Mouse (Mus musculus) natural killer cell, adult 2 months (primary cell): ENCODE data around the gene Thumpd2.

Experiments used
- DNase-seq, 2 experiments: peaks; one replicate each; pipeline ENCODE4 v3.0.0; 2022; ENCODE audit warnings: low spot score in 2 of 2

Thumpd2 gene

DNA sequence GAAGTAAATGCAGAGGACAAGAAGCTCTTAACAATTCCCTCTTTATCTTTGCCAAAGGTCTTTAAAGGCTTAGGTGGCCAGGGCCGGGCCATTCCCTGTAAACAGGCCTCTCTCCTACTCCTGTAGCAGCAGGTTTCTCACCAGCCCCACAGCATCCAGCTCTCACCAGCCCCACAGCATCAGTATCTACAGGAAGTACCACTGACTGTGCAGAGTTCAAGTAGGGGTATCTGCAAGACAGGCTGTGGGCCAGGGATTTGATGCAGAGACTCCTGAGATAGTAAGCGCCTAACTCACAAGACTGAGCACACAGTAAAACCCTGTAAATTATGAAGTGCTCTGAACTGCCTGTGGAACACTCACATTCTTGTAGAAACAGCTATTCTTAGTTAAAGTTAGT lies 31.9 kb downstream of the Thumpd2 start:
- DNase-seq = no peak

DNA sequence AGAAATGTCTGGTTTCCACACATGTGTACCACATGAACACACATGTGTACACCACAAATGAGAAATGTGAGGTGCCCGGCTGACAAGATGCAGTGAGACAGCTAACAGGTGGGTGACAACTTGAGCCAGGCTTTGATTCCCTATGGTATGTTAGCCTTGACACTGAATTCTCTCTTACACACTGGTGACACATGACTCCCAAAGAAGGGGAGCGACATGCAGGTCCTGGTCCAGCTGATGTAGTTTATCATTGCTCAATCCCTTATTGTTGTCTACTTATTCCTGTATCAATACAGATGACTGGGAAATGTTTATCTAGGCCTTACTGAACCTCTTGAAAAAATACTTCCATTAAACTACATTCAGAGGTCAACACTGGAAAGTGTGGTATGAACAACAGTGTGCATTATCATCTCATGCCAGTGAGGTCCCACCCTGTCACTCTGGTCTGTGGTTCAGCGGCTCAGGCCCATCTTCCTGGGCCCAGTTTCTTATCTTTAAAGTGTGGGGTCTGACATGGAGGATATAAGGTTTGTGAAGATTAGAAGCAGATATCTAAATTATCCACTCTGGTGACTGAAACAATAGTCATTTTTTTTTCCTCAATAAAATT lies 32.9 kb downstream of the Thumpd2 start:
- DNase-seq = no peak

DNA sequence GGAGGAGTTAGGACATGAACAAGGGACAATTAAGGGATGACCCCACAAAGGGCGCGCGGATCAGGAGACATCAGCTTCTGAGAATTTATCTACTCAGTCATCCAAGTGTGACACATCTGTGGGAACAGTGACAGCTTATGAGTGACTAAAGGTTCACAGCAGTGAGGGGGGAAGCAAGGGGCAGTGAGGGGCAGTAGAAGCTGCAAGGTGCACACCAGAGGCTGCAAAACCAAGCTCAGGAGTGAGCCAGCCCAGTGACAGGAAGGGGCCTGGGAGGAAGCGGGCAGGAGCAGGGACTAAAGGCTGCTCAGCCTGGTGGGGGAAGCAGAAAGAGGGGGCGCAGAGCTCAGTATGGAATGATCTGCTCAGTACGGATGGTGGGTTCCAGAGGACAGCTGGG lies 37.6 kb downstream of the Thumpd2 start:
- DNase-seq = no peak

DNA sequence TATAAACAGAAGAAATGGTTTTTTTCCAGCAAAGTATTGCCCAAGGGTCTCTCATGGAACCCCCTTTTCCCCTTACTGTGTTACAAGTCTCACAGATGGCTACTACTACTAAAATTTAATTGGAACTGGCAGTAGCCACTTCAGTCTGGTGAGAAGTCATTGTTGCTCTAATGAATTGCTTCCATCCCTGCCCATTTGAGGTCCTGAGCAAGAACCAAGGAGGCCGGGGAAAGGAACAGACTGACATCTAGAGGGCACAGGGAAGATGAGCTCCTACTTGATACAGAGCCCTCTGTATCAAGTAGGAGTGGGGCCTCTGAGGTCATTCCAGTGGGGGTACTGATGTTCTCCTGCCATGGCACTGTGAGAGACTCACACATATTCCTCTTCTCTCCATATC lies 47.8 kb downstream of the Thumpd2 start:
- DNase-seq = no peak

DNA sequence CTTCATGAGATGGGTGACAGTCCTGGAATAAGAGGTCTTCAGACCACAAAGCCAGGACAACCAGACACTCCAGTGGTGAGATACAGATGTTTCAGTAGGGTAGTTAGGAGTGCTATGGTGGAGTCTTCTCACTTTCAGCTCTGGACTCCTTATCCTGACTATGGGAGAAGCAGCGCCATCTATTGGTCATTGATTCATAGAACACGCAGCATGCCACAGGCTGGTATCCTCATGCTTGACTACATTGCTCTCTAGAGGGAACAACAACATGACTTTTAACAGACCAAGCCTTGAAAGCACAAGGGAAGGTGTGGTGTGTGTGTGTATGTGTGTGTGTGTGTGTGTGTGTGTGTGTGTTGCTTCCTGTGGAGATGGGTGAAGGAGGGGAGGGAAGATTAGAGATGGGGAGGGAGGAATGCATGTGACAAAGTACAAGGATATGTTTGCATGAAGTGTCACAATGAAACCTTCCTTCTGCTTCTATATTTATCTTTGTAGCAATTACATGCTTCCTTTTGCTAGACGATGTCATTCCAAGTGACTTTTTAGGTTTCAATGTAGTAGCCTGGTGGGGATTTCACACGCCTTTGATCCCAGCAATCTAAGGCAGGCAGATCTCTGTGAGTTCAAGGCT lies 49.0 kb downstream of the Thumpd2 start:
- peak in 1 of 2 experiments; percentile 3 for DNase-seq

DNA sequence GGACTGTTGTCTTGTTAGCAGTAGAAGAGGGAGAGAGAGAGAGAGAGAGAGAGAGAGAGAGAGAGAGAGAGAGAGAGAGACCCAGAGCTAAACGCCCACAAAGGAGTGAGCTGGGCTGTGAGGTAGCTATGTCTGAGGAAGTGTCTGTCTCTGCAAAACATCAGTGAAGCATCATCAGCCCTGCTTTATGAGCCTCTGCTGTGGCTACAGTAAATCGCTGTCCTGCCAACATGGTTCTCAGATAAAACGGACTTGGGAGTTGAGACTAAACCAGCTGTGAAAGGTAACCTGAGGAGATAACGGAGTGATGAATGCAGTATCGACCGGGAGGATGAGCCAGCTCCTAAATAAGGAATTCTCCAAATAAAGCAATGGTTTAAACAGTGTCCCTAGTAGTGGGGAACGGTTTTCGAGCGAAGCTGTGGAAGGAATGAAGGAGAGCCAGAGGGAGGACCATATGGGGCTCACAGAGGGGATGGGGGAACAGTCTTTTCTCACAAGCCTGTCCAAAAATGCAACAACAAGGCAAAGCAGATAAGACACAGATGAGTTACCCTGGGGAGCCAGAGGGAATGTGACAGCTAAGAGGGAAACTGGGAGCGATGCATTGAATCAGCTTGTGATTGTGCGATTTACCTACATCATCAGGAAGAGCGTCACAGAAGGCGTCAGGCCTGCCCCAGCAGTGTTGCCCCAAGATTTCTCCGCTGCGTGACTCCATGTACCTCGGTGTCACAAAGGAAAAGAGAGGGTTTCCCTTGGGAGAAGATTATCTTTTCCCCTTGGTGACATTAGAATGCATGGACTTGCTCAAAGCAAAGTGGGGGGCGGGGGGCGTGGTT lies 53.8 kb downstream of the Thumpd2 start:
- no peak for DNase-seq

DNA sequence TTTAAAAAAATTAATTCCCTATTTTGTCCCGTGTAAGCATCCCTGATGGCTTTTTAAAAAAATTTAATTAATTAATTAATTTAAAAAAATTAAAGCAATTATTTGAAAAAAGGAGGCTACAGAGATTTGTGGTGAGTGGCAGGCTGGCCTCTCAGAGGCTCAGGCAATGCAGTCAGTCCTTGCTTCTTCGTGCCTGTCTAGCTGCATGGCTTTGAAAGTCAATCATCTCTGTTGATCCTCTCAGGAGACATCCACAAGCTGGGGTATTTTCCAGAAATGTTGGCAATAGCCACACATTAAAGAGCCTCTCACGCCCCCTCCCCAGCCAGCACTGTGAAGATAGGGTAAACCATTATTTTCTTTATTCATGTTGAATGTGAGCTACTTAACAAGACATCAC lies 54.7 kb downstream of the Thumpd2 start:
- no peak for DNase-seq

DNA sequence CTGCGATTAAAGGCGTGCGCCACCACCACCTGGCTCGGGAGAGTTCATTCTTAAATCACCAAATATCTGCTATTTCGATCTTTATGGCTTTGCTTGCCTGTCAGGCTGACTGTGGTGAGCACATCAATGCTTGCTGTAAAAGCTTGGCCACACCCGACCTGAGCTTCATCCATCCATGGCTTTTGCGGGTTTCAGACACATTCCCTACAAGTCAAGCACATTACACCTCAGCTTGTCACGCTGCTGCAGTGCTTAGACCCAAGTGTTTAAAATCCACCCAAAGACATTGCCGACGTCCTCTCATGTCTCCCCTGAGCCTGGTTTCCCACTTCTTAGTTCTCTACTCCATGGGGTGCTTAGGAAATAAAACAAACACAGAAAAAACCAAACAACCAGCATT lies 55.8 kb downstream of the Thumpd2 start:
- DNase-seq = no peak

DNA sequence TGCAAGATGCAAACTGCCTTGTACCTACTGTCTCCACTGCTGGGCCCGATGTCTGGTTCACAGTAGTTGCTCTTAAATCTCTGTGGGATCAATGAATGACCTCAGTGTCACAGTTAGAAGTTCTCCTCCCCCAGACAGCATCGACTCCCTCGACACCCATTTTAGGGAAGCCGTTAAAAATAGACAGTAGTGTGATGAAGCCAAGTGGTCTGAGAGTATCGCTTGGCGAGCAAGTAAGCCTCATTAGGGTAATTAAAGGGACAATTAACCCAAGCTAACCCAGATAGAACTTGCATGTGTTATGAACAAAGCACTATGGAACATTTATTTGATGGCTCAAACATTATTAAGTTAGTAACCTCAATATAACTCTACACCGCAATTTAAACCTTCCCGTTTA lies 59.6 kb downstream of the Thumpd2 start:
- DNase-seq = no peak

DNA sequence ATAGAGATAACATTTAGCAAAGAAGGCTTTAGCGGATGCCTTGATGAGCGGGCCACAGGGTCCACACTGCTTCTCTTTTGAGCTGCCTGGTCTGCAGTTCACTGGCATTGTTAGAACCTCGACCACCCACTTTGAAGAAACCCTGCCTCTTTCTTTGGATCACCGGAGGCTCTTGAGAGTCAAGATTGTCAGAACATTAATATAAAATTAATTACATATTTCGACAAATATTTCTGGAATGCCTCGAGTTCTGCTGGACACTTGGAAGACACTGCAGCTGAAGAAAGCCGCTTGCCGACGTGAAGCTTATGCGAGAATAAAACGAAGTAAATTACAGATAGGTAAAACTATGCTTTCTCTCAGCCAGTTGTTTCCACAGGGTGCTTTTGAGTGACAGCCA lies 60.4 kb downstream of the Thumpd2 start:
- DNase-seq = no peak

DNA sequence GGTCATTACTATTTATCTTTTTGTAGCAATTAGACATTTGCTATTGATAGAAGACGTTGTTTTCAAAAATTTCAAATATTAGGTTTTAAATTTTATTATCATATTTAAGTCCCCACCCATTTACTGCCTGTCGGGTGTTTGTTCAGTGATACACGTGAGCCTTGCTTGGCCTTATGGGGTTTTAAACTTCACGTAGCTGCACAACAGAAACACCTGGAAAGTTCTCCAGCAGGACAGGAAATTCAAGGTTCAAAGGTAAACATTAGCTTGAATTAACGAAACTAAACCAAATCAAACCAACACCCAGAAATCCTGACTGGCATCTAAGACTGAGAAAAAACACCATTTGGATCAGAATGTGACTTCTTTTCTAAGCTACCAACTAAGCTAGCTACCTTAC lies 62.8 kb downstream of the Thumpd2 start:
- DNase-seq = no peak

DNA sequence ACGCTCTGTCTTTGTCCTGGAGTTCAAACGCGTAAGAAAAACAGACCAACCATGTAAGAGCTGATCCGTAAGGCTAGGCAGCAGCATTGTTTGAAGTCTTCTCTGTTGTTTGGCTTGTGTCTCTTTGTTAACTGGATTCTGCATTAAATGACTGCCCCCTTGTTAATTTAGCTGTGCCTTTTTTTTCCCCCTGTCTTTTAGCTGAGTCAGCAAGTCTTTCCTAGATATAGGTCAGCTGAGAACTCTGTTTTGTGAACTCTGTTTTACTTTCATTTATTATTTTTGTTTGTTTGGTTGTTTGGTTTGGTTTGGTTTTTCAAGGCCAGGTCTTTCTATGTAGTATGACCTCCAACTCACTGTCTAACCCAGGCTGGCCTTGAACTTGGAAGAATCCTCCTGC lies 63.2 kb downstream of the Thumpd2 start:
- DNase-seq = no peak

DNA sequence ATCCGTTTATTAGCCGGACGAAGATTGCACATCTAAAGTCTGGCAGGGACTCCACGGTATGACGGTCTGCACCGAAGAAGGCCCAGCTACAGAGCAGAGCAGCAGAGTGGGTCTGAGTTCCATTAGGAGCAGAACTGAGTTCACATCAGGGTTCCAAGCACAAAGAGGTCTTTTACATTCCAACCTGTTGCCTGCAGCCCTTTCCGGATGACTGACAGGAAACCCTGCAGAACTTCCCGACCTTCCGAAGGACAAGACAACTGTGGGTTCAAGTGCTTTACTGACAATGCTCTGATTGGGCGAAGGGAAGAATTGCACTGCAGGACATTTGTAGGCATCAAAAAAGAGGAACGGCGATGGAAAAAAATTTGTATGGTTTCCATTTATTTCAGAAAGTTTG lies 63.9 kb downstream of the Thumpd2 start:
- no peak for DNase-seq

DNA sequence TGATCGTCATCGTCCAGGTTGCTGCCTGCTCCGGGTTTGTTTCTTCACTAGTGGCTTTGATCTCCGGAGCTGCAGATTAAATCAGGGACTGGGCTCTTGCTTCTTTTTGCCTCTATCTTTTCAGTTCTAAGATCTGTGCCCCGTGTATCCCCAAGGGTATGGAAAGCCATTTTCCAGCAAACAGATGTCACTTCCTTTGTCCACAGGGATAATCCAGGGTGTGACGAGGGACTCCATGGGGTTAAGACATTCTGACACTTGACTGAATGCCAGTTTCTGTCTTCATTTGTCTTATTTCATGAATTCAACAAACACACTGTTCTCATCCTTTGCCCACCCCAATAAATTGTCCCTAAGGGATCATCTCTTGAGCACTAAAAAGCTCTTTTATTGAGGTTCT lies 65.9 kb downstream of the Thumpd2 start:
- no peak for DNase-seq

DNA sequence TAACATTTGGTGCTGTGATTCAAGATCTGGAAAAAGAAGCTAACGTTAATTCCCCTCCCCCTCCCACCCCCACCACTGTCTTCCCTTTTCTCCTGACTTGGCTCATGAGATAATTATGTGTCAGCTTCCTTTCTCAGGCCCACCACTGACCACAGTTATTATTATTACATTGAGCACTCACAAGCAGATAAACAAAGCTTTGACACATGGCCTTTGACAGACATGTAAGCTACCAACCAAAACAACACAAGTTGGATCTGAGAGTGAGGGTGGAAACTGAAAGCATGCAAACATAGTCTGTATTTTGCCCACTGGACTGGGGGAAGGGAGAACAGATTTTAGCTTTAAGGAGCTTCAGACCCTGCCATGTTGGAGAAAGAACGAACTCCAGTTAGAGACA lies 67.7 kb downstream of the Thumpd2 start:
- DNase-seq = no peak

DNA sequence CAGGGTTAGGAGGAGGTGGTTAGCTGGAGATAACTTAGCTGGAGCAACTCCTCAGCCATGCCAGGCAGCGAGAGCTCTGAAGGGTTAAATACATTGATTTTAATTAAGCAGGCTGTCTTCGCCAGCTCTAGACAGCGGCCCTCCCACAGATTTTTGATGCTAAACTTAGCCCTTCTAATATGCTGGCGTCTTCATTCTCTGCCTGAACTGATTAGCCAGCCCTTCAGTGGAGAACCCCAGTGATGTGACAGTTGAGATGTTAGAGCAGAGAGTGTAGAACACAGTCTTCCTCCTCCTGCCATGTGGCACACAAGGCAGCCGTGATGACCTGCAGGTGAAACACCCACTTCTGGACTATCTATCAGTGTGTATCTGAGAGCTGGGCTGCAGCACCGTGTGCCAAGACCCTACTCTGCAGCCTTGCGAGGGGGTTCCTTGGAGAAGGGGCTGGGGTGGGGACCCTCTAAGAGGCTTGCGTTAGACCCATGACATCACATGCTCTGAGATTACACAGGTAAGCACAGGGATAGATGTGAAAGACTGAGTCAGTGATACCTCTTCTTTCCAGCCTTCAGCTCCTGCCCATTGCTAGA lies 73.3 kb downstream of the Thumpd2 start:
- DNase-seq = no peak

DNA sequence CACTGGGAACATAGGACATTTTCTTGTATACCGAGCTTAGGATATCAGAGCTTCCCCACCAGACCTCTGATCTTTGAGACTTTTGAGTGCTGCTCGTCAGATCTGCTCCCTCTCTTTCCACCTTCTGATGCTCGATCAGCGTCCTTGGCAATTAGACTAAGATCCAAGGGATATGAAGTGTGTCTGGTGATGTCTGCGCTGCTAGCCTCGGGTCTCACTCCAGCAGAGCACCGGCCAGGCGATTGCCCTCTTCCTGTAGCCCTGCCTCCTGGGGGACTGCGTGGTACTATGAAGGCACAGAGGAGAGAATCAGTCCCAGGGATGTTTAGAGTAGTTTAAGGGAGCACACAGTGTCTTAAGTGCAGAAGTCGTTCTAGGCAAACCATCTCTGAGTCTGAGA lies 81.9 kb downstream of the Thumpd2 start:
- DNase-seq = no peak

DNA sequence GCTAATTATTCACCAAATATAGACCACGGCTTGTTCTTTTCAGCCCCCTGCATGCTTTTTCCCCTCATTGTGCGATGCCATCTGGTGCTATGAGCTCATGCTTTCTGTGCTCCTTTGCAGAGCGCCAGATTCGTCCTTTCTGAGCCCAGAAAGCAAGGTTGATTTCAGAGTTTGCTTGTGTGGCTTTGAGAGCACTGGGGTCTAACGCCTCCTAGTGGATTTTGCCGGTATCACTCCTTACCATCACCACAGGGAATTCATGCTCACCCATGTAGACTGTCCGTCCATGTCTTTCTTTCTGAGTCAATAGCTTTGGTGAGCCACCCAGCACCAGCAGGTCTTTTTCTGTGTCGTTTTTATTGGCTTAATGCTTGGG lies 82.5 kb downstream of the Thumpd2 start:
- peak in 1 of 2 experiments; percentile 16 for DNase-seq

DNA sequence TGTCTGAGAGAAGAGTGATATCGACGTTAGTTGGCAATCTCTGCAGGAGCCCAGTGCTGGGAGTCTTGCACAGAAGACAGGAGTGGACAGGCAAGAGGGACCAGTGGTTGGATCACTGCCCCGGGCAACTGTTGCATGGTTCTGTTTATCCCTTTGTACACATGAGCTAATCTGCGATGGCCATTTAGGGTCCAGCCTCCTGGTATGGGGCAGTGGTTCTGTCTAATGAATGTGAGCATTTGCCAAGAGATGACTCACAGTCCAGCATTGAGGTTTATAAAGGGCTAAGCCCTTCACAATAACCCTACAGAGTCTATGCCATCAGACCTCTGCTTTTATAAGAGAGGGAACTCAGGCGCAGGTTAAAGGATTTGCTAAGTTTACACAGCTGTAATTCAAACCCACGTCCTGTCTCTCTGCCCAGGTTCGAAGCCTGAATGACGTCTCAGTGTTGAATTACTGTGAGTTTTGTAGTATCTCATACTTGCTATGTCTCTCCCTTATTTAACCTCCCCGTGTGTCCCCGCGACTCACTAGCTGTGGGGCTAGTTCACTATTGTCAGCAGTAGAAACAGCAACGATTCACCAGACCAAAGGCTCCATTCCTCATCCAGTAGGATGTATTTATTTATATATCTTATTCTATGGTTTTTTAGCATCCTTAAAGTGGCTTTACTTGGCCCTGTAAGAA lies 83.0 kb downstream of the Thumpd2 start:
- DNase-seq = no peak

DNA sequence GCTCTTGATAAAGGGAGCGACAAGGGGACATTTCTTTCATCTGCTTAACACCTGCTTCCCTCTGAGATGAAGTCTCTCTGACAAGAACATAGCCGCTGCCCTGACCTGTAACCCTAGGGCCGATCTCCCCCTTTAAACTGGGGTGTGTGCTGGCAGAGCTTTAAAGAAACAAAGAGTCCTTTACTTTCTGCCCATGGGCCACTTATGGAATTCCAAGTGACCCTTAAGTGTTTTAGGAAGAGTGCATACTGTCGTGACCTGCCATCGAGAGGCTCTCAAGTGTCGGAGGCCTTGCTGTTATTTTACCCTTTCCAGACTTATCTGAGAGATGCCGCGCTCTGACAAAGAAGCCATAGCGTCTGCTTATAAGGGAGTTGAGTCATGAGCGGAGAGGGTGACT lies 84.8 kb downstream of the Thumpd2 start:
- no peak for DNase-seq

DNA sequence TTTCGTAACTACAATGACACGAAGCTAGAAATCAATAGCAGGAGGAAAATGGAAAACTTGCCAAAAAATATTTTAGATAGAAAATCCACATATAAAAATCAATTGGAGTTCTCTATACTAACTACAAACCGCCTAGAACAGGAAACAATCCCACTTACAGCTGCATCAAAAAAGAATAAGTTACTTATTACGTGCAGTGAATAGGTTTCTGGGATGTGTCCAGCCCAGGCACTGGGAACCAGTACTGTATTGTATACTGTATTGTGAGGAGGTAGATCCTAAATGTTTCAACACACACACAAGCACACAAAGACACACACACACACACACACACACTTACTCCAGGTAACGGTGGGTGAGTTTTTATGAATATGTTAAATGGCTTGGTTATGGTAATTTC lies 87.6 kb downstream of the Thumpd2 start:
- DNase-seq = no peak
